Mouse (Mus musculus) ovary, postnatal 14 days (tissue): ENCODE data around the gene Nono.

ENCODE experiments used
- DNase-seq: peaks from one replicate; pipeline ENCODE4 v3.0.0; 2022; ENCODE audit warnings: low spot score

Gene Nono

DNA sequence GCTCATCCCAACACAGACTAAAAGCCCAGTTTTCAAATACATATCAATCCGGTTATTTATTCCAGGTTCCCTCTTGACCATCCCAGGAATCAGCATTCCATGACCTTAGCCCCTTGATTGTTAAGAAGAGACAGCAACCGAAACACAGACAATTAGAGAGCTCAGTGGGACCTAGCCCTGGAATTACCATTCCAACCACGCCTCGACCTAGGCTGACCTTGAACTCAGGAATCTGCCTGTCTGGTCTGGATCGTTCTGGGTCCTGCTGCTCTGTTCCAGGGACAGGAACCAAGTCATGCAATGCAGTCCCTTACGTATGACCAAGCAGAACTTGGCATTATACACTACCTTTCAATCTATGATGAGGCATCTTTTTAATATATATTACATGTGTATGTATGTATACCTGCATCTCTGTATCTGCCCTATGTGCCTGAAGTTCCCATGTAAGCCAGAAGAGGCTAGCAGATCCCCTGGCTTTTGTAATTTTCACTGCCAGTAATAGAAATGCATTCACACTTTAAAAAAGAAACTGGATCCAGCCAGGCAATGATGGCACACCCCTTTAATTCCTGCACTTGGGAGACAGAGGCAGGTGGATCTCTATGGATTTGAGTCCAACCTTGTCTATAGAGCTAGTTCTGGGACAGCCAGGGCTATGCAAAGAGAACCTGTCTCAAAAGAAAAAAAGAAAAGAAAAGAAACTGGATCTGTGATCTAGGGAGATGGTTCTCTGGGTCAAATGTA, 52.7 kb downstream of the Nono start:
- no peak for DNase-seq

DNA sequence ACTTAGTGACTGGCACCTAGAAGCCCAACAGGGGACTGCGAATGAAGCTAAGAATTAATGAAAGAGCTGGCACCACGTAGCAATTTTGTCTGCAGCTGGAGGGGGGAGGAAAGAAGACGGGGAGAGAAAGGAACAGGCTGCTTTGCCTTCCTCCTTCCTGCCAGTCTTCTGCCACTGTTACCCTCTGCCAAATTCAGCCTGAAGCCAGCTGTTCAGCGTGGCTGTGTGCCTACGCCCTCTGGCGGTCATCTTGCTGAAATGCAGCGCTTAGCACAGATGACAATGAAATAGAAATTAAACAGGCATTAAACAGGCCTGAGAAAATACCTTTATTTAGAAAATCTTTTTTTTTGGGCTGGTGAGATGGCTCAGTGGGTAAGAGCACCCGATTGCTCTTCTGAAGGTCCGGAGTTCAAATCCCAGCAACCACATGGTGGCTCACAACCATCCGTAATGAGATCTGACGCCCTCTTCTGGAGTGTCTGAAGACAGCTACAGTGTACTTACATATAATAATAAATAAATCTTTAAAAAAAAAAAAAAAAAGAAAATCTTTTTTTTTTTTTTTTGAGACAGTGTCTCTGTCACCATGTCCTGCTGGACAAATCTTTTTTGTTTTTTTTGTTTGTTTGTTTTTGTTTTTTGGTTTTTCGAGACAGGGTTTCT, 57.5 kb downstream of the Nono start:
- DNase-seq, result peak; percentile 6
